Mouse (Mus musculus) C2C12 (cell line): ENCODE measurements around the gene Slc13a3.

Source experiments
- CTCF ChIP-seq: IDR thresholded peaks from one replicate; pipeline ENCODE4 v1.5.1; 2011; ENCODE audit not compliant: control insufficient read depth, insufficient read depth, insufficient read length
- MAX ChIP-seq: IDR thresholded peaks from one replicate; pipeline ENCODE4 v1.6.1; 2011; ENCODE audit warnings: mild to moderate bottlenecking, control low read depth
- MYOD1 ChIP-seq: IDR thresholded peaks from one replicate; pipeline ENCODE4 v1.6.1; 2011; ENCODE audit warnings: low read depth; ENCODE audit not compliant: control insufficient read depth, insufficient read length

DNA sequence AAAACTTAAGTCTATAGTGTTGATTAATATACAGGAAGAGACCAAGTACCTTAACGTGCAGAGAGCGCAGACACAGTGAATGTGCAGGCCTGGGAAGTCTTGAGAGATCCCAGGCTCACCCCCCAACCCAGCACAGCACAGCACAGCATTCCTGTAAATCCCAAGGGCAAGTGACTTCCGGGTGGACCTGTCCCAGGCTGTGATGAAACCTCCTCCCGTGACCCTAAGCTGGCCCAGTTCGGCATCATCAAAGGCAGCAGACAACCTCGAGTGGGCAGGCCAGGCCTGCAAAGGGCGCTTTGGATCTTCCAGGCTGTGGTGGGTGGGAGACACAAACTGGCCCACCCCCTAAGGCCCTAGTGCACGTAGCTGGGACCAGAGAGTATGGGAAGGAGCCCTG, 9.0 kb upstream of the Slc13a3 start:
- TF ChIP-seq MYOD1 (no peak), CTCF (no peak), MAX (no peak)
